Mouse (Mus musculus) olfactory bulb, adult 2 months (tissue): Measurements from ENCODE around the gene Olfml2b. TPM values are rescaled to one million over a fixed set of nuclear protein-coding genes. Genes with fewer than 3 reads are reported as not detected.

Experiments
- H3K27ac ChIP-seq: fragments of 200-500 bp; 2 replicates; pipeline ENCODE4 v1.5.1; 2012; ENCODE audit warnings: low read depth, low read length; ENCODE audit not compliant: insufficient read depth
- H3K4me1 ChIP-seq: fragments of 200-500 bp; 2 replicates; pipeline ENCODE4 v1.6.1; 2012; ENCODE audit warnings: low read length; ENCODE audit not compliant: control insufficient read depth, insufficient read depth
- H3K4me3 ChIP-seq: fragments of 200-500 bp; 2 replicates; pipeline ENCODE4 v1.5.1; 2012; ENCODE audit warnings: mild to moderate bottlenecking, low read depth, low read length, moderate library complexity; ENCODE audit not compliant: insufficient read depth
- CTCF ChIP-seq: fragments of 200-500 bp; IDR thresholded peaks from 2 replicates; pipeline ENCODE4 v1.5.1; 2012; ENCODE audit warnings: low read depth, mild to moderate bottlenecking, low read length, moderate library complexity; ENCODE audit not compliant: insufficient read depth
- POLR2A ChIP-seq: fragments of 200-500 bp; IDR thresholded peaks from 2 replicates; pipeline ENCODE4 v1.6.1; 2012; ENCODE audit warnings: mild to moderate bottlenecking, low read depth, low read length, moderate library complexity; ENCODE audit not compliant: insufficient read depth
- WGBS: fragments of 180-500 bp; shearing (Covaris S2); methylation state at CpG from one replicate; pipeline ENCODE4 v1.1.7; 2018; 5-methylcytosine and 5-hydroxymethylcytosine counted together
- polyA plus RNA-seq: library from polyadenylated mRNA; stranded (reverse); fragments of >200 nt; gene quantifications from 2 replicates; pipeline ENCODE4 v1.2.4, GENCODE M21; 2012; ENCODE audit warnings: low replicate concordance; ENCODE audit not compliant: missing spikeins, insufficient read depth, insufficient read length

Gene Olfml2b
- polyA plus RNA-seq, 1 experiment: not detected

DNA sequence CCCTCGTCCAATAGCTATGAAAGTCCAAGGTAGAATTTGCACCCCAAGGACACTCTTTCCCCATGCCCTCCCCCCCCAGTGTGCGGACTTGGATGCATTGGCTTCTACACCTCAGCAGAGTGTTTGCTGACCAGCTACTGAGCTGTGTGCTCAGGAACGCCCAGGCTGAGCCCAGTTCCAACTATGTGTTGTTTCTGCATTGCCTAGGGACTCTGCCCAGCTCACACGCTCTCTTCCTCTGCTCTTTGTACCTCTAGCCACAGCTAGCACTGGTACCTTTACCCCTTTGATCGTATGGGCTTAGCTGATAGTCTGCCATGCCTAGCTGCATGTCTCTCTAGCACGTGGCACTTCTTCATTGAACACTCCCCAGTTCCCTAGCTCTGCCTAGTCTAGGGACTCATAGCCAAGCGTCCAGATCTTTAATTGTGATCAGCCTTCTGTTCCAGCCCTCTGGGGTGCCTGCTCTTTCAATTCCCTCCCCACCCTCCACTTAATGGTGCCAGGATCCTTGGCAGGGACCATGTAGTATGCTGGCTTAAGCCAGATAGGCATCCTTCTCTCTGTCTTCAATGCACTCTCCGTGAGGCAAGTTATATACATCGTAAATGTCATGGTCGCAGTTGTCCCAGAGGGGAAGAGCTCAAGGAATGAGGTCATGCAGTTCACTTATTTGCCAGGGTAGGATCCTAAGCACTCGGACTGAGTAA, 12.3 kb downstream of the Olfml2b start:
- no peak for TF ChIP-seq CTCF
- no peak for TF ChIP-seq POLR2A
- Histone ChIP-seq H3K27ac (no peak overlapping the region), H3K4me1 (0 out of 2 replicates have a peak, but pooled peaks cover 5% of the 10 kb centered on the region), H3K4me3 (no peak overlapping the region)
- 79% methylated on average over 11 of the region's 11 CpGs for WGBS

DNA sequence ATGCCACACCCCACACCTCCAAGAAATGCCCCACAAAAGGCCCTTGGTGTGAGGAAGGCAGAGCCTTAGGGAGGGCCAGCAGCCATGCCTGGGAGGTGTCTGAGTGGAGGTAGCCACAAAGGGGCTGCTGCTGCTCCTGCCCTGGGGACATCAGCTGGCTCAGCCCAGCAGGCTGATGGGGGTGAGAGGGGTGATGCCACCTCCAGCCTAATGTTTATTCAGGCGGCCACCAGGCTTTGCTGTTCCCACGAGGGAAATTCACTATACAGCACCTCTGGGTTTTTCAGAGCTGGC, 12.8 kb downstream of the Olfml2b start:
- no peak for TF ChIP-seq POLR2A
- TF ChIP-seq CTCF: no peak

GRCm38 (mm10) chr1:170657643-170658314, 13.4 kb downstream of the Olfml2b start:
- Histone ChIP-seq H3K27ac (no peak overlapping the region), H3K4me1 (no peaks in the 10 kb centered on the region), H3K4me3 (no peak overlapping the region)
- TF ChIP-seq CTCF (no peak), POLR2A (no peak)
- WGBS: 81% methylated on average over 13 of the region's 13 CpGs

More for the DNA sequence above, 12.8 kb downstream of the Olfml2b start:
- Histone ChIP-seq H3K4me3 (no peak overlapping the region), H3K27ac (no peak overlapping the region), H3K4me1 (0 out of 2 replicates have a peak, but pooled peaks cover 4% of the 10 kb centered on the region)
- 75% methylated on average over 2 of the region's 2 CpGs for WGBS

GRCm38 (mm10) chr1:170659260-170659659, 14.9 kb downstream of the Olfml2b start:
- WGBS: 87% methylated on average over 13 of the region's 13 CpGs
- Histone ChIP-seq H3K4me1 (no peaks in the 10 kb centered on the region), H3K4me3 (no peak overlapping the region), H3K27ac (no peak overlapping the region)
- TF ChIP-seq POLR2A (no peak), CTCF (no peak)

GRCm38 (mm10) chr1:170664620-170665185, 20.4 kb downstream of the Olfml2b start:
- no peak overlapping the region for H3K27ac ChIP-seq
- 0 out of 2 replicates have a peak, but pooled peaks cover 4% of the 10 kb centered on the region for H3K4me1 ChIP-seq
- H3K4me3 ChIP-seq: no peak overlapping the region
- WGBS: 57% methylated on average over 11 of the region's 11 CpGs
- TF ChIP-seq POLR2A (no peak), CTCF (no peak)

DNA sequence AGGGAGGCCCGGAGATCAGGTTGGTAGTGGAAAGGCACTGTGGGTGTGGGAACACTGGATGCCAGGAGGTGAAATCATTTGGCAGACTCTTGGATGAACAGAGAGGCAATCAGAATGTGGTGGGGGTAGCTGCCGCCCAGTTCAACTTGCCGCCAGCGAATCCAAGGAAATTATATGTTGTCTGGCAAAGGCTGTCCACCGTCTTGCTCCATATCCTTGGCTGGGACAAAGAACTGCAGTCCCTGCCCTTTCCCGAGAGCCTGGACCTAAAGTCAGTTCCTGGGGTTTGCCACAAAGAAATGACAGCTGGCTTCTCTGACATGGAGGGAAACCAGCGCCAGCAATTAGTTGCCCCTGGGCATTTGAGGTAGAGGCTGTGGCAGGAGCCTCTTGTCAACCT, 20.9 kb downstream of the Olfml2b start:
- H3K4me3 ChIP-seq: no peak overlapping the region
- H3K4me1 ChIP-seq: 0 out of 2 replicates have a peak, but pooled peaks cover 4% of the 10 kb centered on the region
- H3K27ac ChIP-seq: no peak overlapping the region
- WGBS: 63% methylated on average over 7 of the region's 7 CpGs
- TF ChIP-seq POLR2A (no peak), CTCF (no peak)

DNA sequence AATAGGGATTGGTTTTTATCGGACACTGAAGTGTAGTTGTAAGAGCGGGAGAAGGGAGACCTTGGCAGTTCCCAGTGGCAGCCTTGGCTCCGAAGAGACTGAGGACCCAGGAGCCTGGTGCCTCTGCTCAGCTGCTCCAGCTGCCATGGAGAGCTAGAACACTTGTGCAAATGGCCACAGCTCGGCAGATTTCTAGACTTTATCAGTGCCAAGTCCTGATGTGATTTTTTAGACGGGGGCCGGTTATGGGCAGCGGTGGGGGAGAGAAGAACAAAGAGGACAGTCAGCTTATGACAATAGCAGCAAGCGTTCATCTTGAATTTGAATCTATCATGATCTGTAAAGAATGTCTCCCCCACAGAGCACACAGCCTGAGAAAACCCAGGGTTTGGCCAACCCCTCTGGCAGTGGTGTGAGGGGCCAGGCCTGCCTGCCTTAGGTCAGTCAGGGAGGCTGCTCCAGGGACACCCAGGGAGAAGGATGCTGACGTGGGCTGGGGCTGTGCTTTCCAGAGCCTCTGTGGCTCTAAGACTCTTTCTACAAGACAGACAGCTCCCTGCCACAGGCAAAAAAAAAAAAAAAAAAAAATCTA, 29.9 kb downstream of the Olfml2b start:
- H3K27ac ChIP-seq: no peak overlapping the region
- H3K4me3 ChIP-seq: no peak overlapping the region
- peaks cover 7% of the 10 kb centered on the region for H3K4me1 ChIP-seq
- WGBS: 61% methylated on average over 9 of the region's 9 CpGs
- TF ChIP-seq CTCF (no peak), POLR2A (no peak)

GRCm38 (mm10) chr1:170677681-170678080, 33.3 kb downstream of the Olfml2b start:
- H3K4me3 ChIP-seq: no peak overlapping the region
- WGBS: 95% methylated on average over 4 of the region's 4 CpGs
- H3K27ac ChIP-seq: no peak overlapping the region
- H3K4me1 ChIP-seq: peaks cover 10% of the 10 kb centered on the region
- TF ChIP-seq CTCF (no peak), POLR2A (no peak)

- no peak for TF ChIP-seq CTCF
- TF ChIP-seq POLR2A: no peak
- Histone ChIP-seq H3K4me3 (no peak overlapping the region), H3K4me1 (peaks cover 10% of the 10 kb centered on the region), H3K27ac (peak overlapping the region; percentile 25; the same call in 1 of the 2 replicates)
- WGBS: 51% methylated on average over 4 of the region's 4 CpGs
Measured at GRCm38 (mm10) chr1:170678861-170679260, 34.5 kb downstream of the Olfml2b start.
